Mouse (Mus musculus) midbrain, embryonic 12.5 days (tissue): ENCODE data around the gene Efcab2. TPM values are rescaled to one million over a fixed set of nuclear protein-coding genes. Genes with fewer than 3 reads are reported as not detected.

Experiments used
- ATAC-seq: fragments of 200-750 bp; cut with Nextera tagmentation; 2 replicates; pipeline ENCODE4 v1.8.0; 2017; ENCODE audit warnings: low read depth, moderate TSS enrichment, moderate library complexity; ENCODE audit not compliant: low FRiP score
- H3K27ac ChIP-seq: fragments of 300-500 bp; sonication (generic); replicated peaks from 2 replicates; pipeline ENCODE4 v1.5.1; 2016; ENCODE audit warnings: mild to moderate bottlenecking
- H3K27me3 ChIP-seq: fragments of 300-500 bp; sonication (generic); 2 replicates; pipeline ENCODE4 v1.6.1; 2016; ENCODE audit warnings: mild to moderate bottlenecking
- H3K36me3 ChIP-seq: fragments of 300-500 bp; sonication (generic); 2 replicates; pipeline ENCODE4 v1.6.1; 2016
- H3K4me1 ChIP-seq: fragments of 300-500 bp; sonication (generic); 2 replicates; pipeline ENCODE4 v1.6.1; 2016
- H3K4me2 ChIP-seq: fragments of 300-500 bp; sonication (generic); replicated peaks from 2 replicates; pipeline ENCODE4 v1.6.1; 2016; ENCODE audit warnings: mild to moderate bottlenecking, moderate library complexity
- H3K4me3 ChIP-seq: fragments of 300-500 bp; sonication (generic); 2 replicates; pipeline ENCODE4 v1.5.1; 2016; ENCODE audit warnings: mild to moderate bottlenecking
- H3K9ac ChIP-seq: fragments of 300-500 bp; sonication (generic); replicated peaks from 2 replicates; pipeline ENCODE4 v1.6.1; 2016; ENCODE audit warnings: mild to moderate bottlenecking, moderate library complexity
- H3K9me3 ChIP-seq: fragments of 300-500 bp; sonication (generic); 2 replicates; pipeline ENCODE4 v1.6.1; 2016; ENCODE audit warnings: mild to moderate bottlenecking
- WGBS: fragments of 180-500 bp; shearing (Covaris S2); methylation state at CpG from one replicate; pipeline ENCODE4 v1.1.7; 2016; 5-methylcytosine and 5-hydroxymethylcytosine counted together
- polyA plus RNA-seq: library from polyadenylated mRNA; unstranded; fragments of >200 nt; fragmentation: Nextera tagmentation; extraction: Ambion mirVana; gene quantifications from 2 replicates; pipeline ENCODE4 v1.2.1, GENCODE M21; 2016

The Efcab2 gene
- polyA plus RNA-seq, 1 experiment from 2014 or later = 8.4 TPM

DNA sequence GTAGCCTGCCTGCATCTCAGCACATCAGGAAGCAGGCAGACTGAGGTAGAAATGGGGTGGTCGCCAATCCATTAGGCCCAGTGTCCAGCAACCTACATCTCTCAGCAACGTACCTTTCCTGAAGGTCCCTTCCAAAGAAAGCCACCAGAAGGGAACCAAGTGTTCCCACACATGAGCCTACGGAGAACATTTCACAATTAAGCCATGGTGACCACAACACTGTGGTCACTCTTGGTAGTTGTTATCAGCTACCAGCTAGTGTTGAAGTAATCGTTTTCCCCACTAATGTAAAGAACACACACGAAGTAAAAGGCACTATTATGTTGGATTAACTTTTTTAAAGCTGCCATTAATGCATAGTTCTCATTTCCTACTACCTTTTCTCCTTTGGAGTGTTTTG is 85.8 kb downstream of the Efcab2 start:
- 91% methylated on average over 5 of the region's 5 CpGs for WGBS
- ATAC-seq = no peak

DNA sequence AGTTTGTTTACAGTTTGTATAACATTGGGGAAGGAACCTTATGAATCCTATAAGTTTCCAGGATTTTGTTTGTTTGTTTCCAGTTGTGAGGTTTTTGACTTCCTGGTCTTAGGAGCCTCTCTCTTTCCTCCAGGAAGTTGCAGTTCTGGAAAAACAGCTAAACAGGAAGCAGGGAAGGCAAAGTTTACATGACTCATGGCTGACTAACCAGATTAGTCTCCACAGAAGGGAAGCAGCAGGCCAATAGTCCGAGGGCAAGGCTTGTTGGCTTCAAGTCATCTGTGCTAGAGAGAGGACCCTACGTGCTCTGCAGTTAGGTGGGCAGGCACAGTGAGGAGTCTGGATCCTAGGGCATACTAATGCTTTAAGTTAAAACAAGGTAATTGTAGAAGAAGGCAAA is 86.6 kb downstream of the Efcab2 start:
- WGBS = 79% methylated on average over 2 of the region's 2 CpGs
- ATAC-seq = no peak
- H3K4me2 ChIP-seq = no peak overlapping the region
- no peaks in the 10 kb centered on the region for H3K9me3 ChIP-seq
- H3K27ac ChIP-seq = no peak overlapping the region
- peaks cover 6% of the 10 kb centered on the region; the same call in 1 of the 2 replicates for H3K4me1 ChIP-seq
- H3K27me3 ChIP-seq = no peaks in the 10 kb centered on the region
- no peak overlapping the region for H3K9ac ChIP-seq
- no peaks in the 10 kb centered on the region for H3K36me3 ChIP-seq
- H3K4me3 ChIP-seq = no peak overlapping the region

More for the DNA sequence above, 85.8 kb downstream of the Efcab2 start:
- no peak overlapping the region for H3K4me2 ChIP-seq
- H3K4me1 ChIP-seq = peaks cover 6% of the 10 kb centered on the region; the same call in 1 of the 2 replicates
- no peak overlapping the region for H3K4me3 ChIP-seq
- no peaks in the 10 kb centered on the region for H3K9me3 ChIP-seq
- H3K36me3 ChIP-seq = no peaks in the 10 kb centered on the region
- H3K27me3 ChIP-seq = no peaks in the 10 kb centered on the region
- H3K27ac ChIP-seq = no peak overlapping the region
- H3K9ac ChIP-seq = no peak overlapping the region

- H3K4me1 ChIP-seq = no peaks in the 10 kb centered on the region
- H3K27me3 ChIP-seq = no peaks in the 10 kb centered on the region
- H3K36me3 ChIP-seq = no peaks in the 10 kb centered on the region
- no peak overlapping the region for H3K27ac ChIP-seq
- H3K9ac ChIP-seq = no peak overlapping the region
- WGBS = 72% methylated on average over 2 of the region's 2 CpGs
- no peak overlapping the region for H3K4me2 ChIP-seq
- H3K9me3 ChIP-seq = no peaks in the 10 kb centered on the region
- no peak for ATAC-seq
- H3K4me3 ChIP-seq = no peak overlapping the region
These were observed 90.3 kb downstream of the Efcab2 start for GRCm38 (mm10) chr1:178496186-178496585.

DNA sequence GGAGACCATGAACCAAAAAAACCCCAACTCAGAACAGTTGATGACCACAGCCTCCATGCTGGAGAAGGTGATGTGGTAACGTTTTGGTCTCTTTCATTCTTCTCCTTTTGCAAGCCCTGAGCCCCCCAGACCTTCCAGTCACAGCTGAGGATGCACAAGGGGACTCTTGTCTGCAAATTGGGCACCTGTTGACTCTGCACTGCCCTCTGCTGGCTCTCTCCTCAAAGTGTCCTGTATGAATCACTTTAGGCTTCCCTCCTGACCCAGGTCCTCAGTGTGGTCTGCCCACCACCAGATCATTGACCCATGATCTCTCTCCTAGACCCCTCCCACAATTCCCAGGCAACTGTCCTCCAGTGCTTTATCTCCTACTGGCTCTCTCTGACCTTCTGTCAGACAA is 91.0 kb downstream of the Efcab2 start:
- ATAC-seq = no peak
- 41% methylated on average over 1 of the region's 1 CpGs for WGBS
- Histone ChIP-seq H3K4me3 (no peak overlapping the region), H3K27ac (no peak overlapping the region), H3K27me3 (no peaks in the 10 kb centered on the region), H3K4me2 (no peak overlapping the region), H3K9me3 (no peaks in the 10 kb centered on the region), H3K36me3 (no peaks in the 10 kb centered on the region), H3K9ac (no peak overlapping the region), H3K4me1 (no peaks in the 10 kb centered on the region)

DNA sequence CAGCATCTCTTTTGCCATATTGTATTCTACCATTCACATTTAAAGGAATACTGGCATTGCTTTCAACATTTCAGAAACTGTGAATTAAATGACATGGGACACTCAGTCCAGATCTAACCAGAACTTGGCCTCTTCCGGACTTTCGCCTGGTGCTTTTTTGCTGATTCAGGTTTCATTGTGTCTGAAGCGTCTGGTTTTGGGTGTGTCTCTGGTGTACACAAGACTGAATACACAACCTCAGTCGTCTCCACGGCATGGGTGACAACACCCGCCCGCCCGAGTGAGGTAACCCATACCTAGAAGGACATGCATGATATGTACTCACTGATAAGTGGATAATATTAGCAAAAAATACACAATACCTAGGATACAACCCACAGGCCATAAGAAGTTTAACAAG is 101.1 kb downstream of the Efcab2 start:
- WGBS = 88% methylated on average over 8 of the region's 8 CpGs
- H3K27me3 ChIP-seq = no peaks in the 10 kb centered on the region
- no peaks in the 10 kb centered on the region for H3K9me3 ChIP-seq
- H3K4me1 ChIP-seq = no peaks in the 10 kb centered on the region
- H3K27ac ChIP-seq = no peak overlapping the region
- H3K4me2 ChIP-seq = no peak overlapping the region
- H3K4me3 ChIP-seq = no peak overlapping the region
- H3K9ac ChIP-seq = no peak overlapping the region
- ATAC-seq = no peak
- H3K36me3 ChIP-seq = no peaks in the 10 kb centered on the region

GRCm38 (mm10) chr1:178512323-178513031 is 106.6 kb downstream of the Efcab2 start:
- Histone ChIP-seq H3K36me3 (no peaks in the 10 kb centered on the region), H3K9me3 (no peaks in the 10 kb centered on the region), H3K27me3 (no peaks in the 10 kb centered on the region), H3K4me1 (peaks cover 11% of the 10 kb centered on the region), H3K4me3 (no peak overlapping the region), H3K27ac (no peak overlapping the region), H3K4me2 (no peak overlapping the region), H3K9ac (no peak overlapping the region)
- no peak for ATAC-seq
- 29% methylated on average over 7 of the region's 7 CpGs for WGBS

DNA sequence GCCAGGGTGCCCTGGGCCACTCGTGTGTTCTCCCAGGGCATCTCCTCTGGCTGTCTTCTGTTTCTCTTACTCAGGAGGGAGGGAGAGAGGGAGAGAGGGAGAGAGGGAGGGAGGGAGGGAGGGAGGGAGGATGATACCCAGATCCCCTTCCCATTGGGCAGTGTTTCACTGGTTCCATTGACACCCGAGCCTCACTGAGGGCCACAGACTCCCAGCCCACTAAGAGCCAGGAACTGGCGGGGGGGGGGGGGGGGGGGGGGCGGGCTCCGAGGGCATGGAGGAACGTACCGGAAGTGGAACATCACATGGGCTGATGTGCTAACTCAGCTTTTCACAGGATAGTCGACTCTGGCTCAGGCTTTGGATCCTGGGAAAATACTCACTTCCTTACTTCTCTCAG is 108.1 kb downstream of the Efcab2 start:
- WGBS = 53% methylated on average over 6 of the region's 8 CpGs
- Histone ChIP-seq H3K4me2 (no peak overlapping the region), H3K27ac (no peak overlapping the region), H3K4me1 (peaks cover 14% of the 10 kb centered on the region), H3K36me3 (no peaks in the 10 kb centered on the region), H3K9ac (no peak overlapping the region), H3K27me3 (no peaks in the 10 kb centered on the region), H3K9me3 (no peaks in the 10 kb centered on the region), H3K4me3 (no peak overlapping the region)
- ATAC-seq = no peak

- WGBS = 85% methylated on average over 2 of the region's 2 CpGs
- no peak for ATAC-seq
- no peak overlapping the region for H3K4me3 ChIP-seq
These were observed 110.0 kb downstream of the Efcab2 start for GRCm38 (mm10) chr1:178515839-178516238.

DNA sequence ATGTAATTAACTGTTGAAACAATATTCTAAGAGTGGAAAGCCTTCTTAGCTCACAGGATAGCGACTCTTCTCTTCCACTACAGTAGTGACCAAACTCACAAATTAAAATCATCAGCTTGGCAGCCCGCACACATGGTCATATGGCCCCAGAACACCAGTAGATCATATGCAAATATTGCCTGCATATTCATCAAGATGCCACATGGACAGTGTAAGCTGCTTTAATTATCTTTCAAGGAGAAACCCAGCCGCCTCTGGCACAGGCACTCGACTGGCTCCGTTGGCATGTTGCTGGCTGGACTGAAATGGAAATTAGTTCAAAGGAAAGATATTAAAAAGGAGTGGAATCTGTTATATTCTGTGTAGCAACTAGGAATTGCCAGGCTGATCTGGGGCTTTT is 116.5 kb downstream of the Efcab2 start:
- no peak for ATAC-seq
- no peak overlapping the region for H3K27ac ChIP-seq
- no peak overlapping the region for H3K9ac ChIP-seq
- peaks cover 3% of the 10 kb centered on the region for H3K27me3 ChIP-seq
- no peak overlapping the region for H3K4me3 ChIP-seq
- peaks cover 5% of the 10 kb centered on the region; the same call in 1 of the 2 replicates for H3K4me1 ChIP-seq
- WGBS = 75% methylated on average over 5 of the region's 5 CpGs
- H3K36me3 ChIP-seq = no peaks in the 10 kb centered on the region
- H3K9me3 ChIP-seq = no peaks in the 10 kb centered on the region
- H3K4me2 ChIP-seq = no peak overlapping the region

More at GRCm38 (mm10) chr1:178515839-178516238, 110.0 kb downstream of the Efcab2 start:
- no peak overlapping the region for H3K27ac ChIP-seq
- no peak overlapping the region for H3K9ac ChIP-seq
- H3K4me1 ChIP-seq = peaks cover 14% of the 10 kb centered on the region
- no peaks in the 10 kb centered on the region for H3K36me3 ChIP-seq
- no peaks in the 10 kb centered on the region for H3K9me3 ChIP-seq
- no peak overlapping the region for H3K4me2 ChIP-seq
- H3K27me3 ChIP-seq = no peaks in the 10 kb centered on the region

DNA sequence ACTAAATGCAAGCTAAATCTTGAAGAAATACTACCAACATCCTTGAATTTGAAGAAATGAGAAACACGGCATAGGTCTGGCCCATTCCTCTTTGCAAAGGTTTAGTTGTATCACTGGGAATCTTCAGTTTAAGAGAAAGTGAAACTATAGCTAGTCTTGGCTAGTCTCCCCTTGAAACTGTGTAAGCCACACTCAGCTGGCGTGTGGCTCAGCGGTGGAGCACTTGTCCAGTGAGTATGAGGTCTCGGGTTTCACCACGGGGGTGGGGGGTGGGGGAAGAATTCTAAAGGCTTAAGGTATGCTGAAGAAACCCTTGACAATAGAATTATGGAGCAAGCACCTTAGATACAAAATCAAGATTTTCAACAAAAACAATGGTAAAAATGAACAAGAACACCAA is 117.3 kb downstream of the Efcab2 start:
- 60% methylated on average over 5 of the region's 5 CpGs for WGBS
- Histone ChIP-seq H3K4me3 (no peak overlapping the region), H3K27ac (no peak overlapping the region), H3K36me3 (no peaks in the 10 kb centered on the region), H3K4me1 (peaks cover 9% of the 10 kb centered on the region), H3K4me2 (no peak overlapping the region), H3K9ac (no peak overlapping the region), H3K27me3 (peaks cover 10% of the 10 kb centered on the region), H3K9me3 (no peaks in the 10 kb centered on the region)
- ATAC-seq = no peak

GRCm38 (mm10) chr1:178527185-178527546 is 121.3 kb downstream of the Efcab2 start:
- under 1% methylated on average over 21 of the region's 21 CpGs for WGBS
- Histone ChIP-seq H3K9ac (0 out of 2 replicates have a peak overlapping the region, but pooled peaks have one; percentile 31), H3K9me3 (no peaks in the 10 kb centered on the region), H3K4me3 (peak overlapping the region; percentile 65), H3K36me3 (no peaks in the 10 kb centered on the region), H3K4me1 (peaks cover 31% of the 10 kb centered on the region), H3K27ac (peak overlapping the region; percentile 80; the same call in 1 of the 2 replicates), H3K27me3 (peaks cover 46% of the 10 kb centered on the region), H3K4me2 (peak overlapping the region; percentile 99)
- peak; percentile 12; the same call in 1 of the 2 replicates for ATAC-seq

- no peaks in the 10 kb centered on the region for H3K36me3 ChIP-seq
- no peaks in the 10 kb centered on the region for H3K9me3 ChIP-seq
- H3K4me3 ChIP-seq = peak overlapping the region; percentile 65
- peak overlapping the region; percentile 99 for H3K4me2 ChIP-seq
- H3K4me1 ChIP-seq = peaks cover 31% of the 10 kb centered on the region
- ATAC-seq = peak; percentile 31; the same call in 1 of the 2 replicates
- under 1% methylated on average over 59 of the region's 59 CpGs for WGBS
- peak overlapping the region; percentile 73 for H3K9ac ChIP-seq
- peaks cover 46% of the 10 kb centered on the region for H3K27me3 ChIP-seq
- peak overlapping the region; percentile 80 for H3K27ac ChIP-seq
These were observed 121.9 kb downstream of the Efcab2 start for GRCm38 (mm10) chr1:178527547-178528361.
